Mouse (Mus musculus) ZHBTc4 (cell line): ENCODE results near the gene Ldlrad3.

Experiments used
- DNase-seq: peaks from one replicate; pipeline ENCODE4 v3.0.0-alpha.2; 2011; ENCODE audit warnings: low read depth, low spot score

Gene Ldlrad3

DNA sequence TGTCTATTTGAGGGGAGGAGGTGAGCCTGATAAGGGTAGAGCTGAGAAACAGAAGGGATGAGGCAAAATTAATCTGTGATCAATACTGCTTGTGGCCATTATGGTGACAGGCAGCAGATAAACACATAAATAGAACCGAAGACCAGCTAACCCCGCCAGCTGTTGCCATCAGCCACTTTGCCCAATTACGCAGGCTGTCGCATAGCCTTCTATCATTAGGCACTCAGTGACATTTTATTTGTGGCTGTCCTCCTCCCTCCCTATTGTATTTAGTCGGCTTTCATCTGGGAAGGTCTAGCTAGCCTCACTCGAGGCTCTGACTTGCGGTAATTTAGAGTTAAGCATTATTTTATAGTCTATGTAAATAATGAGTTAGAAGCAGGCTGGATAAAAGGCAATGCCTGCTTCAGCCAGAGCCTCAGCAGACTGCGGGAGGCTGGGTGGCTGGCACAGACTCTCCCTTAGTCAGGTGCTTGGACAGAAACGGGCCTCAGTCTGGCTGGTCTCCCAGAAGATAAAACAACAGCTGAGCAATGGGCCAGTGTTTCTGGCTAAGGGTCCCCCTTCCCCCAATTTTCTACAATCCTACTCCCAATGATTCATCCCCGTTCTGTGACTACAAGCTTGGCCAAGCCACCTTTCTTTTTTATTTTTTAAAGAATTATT is 147.8 kb downstream of the Ldlrad3 start:
- no peak for DNase-seq

DNA sequence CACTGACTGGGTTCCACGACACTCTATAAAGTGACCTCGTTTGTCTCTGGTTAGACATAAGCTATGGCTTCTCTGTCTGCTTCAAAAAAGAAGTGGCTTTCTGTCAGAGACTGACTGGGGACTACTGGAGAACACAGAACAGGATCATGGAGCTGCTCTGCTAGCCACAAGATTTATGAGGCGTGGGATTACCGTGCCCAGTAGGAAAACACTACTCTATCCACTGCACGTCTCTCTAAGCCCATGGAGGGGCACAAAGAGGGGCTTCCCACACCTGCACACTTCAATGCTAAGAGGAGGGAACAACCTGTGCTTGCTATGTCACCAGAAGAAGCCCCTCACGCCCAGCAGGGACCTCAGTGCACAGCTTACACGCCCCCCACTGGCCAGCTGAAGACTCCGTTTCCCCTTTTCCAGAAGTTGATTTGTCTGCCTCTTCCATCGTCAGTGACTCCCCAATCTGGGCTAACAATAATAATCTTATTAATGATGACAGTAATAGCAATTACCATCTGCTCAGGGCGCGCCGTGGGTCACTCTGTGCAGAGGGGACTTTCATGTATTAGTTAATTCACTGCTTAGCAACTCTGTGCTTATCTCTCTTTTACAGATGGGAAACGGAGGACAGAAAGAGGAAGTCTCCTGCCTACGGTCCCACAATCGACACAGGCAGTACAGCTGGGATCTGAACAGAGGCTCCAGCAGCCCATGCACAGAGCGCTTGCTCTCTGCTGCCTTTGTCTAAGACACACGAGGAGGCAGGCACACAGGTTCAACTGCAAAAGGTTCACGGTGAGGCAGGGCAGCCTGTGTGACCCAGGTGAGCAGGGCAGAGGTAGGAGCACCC is 149.3 kb downstream of the Ldlrad3 start:
- no peak for DNase-seq

DNA sequence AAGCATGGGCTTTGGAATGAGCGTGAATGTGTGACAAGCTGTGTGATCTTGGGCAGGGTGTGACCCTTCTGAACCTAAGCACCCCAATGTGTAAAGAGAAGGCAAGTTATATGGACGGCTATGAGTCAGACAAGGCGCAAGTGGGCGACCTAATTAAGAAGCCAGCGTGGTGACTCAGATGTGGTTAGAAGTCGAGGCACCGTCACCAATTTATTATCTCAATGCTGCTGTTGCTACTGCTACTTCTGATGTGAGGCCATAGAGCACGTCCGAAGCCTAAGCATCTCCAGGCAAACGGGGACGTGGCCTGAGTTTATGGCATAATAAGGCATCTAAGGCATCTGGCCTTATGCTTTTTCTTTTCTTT is 151.7 kb downstream of the Ldlrad3 start:
- DNase-seq, result no peak

DNA sequence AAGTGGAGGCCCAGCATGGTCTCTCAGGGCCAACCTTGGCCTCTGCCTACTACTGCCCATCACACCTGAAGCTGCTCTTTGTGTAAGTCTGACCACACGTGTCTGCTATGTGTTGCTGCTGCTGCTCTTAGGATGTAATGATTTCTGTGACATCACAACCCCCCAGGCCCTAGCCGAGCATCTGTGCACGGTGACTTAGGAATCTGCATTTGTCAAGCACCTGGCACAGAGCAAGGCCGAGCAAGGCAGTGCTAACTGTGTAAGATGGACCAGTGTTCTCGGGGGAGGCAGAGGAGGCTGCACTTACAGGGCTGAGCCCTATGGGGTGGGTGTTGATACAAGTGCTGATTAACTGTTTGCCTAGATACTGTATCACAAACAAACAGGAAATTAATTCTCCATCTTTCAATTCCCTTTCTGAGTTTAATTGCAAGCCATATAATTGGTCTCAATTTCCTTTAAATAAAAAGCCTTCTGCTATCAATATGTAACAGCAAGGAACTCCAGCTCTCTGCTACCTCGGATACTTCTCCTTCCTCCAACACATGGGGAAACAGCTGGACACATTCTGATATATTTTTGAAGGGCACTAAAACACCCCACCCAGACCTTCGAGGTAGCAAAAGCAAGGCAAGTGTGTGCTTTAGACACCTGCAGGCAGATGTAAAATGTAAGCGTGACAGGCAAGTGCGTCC is 152.2 kb downstream of the Ldlrad3 start:
- DNase-seq, result no peak

DNA sequence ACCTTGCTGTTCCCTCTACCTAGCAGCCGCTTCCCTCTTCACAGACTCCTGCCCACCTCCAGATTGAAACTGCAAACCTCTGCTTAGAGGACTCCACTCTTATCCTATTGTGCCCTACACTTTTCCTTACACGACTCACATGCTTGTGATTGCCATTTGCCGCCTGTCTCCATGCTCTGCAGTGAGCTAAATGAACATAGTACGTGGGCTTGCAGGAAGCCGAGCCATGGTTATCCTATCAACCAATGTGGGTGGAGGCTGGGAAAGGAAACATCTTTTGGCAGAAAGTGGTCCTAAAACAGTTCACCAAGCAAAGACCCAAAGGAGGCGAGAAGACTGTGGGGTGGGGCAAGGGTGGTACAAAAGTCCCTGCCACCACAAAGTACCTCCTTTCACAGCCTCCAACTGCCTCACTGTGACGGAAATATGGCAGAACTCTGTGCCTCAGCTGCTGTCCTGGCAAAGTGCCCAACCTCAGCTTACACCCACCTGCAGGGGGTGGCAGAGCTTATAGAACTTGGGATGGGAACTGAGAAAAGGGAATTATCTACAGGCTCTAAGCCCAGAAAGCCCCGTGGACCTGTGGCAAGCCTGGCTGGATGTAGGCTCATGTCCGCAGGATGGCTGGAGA is 153.4 kb downstream of the Ldlrad3 start:
- DNase-seq, result no peak

DNA sequence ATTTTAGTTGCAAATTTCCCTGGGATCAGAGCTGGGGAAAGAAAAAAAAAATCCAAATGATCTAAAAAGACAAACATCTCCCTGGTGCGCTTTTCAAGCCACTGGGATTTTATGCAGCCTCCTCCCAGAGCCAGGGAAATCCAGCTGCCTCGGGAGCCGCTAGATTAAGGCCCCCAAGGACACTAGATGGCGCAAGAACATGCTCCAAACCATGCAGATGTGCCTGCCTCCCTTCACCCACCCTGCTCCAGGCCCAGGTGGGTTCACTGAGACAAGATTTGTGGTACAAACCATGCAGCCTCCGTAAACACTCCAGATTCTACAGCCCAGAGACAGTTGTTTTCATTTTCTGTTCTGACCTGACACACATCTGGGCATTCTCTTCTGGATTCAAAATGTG is 155.5 kb downstream of the Ldlrad3 start:
- peak; percentile 71 for DNase-seq

DNA sequence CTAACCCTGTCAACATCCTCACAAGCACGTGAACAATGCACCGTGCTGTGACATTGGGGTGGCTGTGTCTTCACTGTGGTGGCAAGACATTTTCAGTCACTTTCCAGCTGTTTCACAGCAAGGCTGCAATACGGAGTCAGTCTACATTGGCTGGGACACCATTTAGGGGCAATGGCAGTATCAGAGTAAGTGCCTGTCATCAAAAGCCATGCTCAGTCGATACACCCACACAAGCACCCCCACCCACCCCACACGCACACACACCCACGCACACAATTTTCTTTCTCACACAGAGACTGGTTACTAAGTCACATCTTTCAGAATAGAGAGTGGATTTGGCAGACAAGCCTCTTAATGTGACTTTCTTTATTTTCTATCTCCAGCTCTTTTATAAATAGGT is 156.0 kb downstream of the Ldlrad3 start:
- DNase-seq, result no peak

DNA sequence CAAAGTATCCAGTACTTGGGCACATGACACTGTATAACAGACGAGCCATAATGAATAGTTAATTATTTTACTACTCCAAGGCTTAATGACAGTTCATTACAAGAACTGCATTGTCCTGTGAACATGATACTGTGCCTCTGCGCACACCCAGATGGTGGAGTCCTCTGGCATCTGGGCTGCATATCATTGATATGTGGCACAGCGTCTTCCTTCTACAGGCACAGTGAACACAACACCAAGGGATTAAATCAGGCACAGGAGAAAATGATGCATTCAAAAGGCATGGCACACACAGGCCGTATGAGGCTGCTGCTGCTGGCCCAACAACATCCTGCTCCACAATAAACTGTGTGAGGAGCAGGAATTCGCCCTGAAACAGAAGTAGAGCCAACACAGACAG is 156.5 kb downstream of the Ldlrad3 start:
- DNase-seq, result no peak

DNA sequence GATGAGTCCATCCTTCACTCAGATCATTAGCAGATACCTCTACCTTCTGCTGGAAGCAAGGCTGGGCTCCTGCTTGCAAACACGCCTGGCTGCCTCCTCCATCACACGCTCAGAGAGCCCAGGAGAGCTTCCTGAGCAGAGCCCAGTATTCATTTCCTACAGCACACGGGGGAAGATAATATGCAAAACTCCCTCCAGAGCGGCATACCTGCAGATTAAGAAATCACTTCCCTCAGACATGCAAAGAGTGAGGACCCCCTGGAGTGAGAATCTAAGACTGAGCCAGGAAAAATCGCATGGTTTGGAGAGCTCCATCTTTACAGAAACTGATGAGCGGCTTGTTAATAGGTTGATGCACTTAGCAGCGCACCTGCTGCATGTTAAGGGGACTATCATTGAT is 158.9 kb downstream of the Ldlrad3 start:
- peak; percentile 38 for DNase-seq

DNA sequence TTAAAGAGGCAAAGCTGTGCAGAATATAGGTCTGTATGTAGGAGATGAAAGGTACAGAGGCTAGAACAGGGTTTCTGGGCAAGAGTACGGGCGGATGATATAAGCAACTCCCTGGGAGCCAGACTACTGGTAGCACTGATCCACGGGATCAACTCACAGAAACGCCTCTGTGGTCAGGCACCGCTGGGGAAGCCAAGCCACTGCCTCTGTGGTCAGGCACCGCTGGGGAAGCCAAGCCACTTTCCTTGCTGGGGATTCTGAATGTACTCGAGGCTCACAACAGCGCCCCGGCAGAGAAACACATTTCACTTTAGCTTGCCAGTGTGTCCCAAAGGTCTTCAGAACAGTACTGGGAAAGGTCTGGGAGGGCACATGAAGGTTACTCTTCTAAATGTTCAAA is 160.0 kb downstream of the Ldlrad3 start:
- DNase-seq, result no peak

DNA sequence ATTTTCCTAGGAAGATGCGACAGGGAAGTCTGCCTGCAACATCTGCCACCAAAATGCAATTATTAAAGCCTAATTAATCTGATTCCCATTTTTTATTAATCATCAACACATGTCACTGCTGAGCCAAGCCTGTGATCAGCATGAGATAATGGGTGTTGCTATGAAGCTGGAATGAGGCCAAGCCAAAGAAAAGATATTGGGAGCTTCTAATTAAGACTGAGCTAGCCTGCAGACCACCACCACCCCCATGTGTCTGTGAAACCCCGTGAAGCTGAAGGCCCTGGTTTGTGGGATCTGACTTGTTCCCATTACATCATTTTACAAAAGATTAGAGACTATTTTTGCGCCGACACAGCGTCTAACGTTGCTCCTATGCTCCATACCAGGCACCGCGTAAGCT is 161.7 kb downstream of the Ldlrad3 start:
- no peak for DNase-seq

DNA sequence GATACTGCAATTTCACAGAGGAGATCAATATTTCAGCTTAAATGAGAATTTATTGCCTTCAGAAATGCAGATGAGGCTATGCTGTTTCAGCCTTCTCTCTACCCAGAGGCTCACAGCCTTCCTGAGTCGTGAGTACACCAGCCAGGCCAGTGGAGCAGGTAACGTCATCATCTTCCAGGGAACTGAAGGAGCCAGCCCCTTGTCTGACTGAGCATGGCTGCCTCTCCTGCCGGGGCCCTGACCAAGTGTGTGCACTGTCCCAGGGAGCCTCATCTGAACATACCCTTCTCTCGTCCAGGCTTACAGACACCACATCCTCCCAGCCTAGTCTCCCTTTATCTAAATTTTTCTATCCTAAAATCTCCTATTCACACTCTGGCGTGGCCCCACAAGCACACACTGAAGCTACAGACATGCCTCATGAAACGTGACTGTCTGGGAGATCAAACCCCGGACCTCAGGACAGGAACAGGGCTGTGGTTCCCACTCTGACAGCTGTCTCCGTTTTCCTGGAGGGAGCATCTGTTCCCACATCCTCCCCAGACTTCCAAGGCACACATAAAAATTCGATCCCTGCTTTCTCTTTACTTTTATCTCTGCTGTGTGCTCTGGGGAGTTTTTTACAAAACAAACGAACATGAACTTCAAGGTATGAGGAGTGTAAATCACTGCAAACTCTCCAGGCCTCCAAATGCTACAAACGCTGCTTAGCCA is 164.7 kb downstream of the Ldlrad3 start:
- no peak for DNase-seq

DNA sequence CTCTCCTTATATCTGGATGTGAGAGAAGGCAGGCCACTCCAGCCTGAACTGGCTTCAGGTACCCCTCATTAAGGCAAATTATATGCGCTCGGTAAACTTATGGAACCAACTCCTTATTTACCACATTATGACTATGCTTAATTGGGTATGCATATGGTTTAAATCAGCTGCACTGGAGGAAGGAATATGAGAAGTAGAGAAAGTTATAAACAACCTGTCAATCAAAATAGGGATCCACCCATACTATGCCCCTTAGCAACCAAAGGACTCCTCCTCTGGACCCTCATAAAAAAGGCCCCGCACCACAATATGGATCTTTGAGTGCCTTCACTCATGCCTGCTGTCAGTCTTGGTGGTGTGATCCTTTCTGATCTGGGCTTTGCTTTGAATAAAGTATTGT is 165.6 kb downstream of the Ldlrad3 start:
- DNase-seq, result no peak

DNA sequence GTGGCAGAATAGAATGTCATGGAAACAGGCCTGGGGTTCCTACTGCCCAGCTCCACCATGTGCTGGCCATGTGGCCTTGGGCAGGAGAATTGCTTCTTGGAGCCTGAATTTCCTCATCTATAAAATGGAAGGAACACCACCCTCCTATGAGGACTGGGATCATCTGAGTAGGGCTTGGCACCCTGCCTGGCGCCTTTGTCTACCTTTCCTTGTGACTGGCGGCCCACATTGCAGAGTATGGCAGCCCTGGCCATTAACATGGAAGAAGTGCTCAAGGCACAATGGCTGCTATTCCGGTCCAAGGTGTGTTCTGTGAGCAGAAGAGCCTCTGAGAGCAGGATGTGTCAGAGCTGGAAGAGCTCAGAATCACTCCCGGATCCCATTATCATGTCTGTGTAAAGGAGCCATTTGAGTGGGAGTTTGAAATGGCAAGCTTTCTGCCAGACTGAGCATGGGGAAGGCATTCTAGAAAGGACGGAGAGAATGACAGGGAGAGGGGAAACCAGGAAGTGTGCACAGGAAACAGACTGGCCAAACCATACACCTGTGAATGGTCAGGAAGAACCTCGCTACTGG is 171.6 kb downstream of the Ldlrad3 start:
- DNase-seq, result no peak

DNA sequence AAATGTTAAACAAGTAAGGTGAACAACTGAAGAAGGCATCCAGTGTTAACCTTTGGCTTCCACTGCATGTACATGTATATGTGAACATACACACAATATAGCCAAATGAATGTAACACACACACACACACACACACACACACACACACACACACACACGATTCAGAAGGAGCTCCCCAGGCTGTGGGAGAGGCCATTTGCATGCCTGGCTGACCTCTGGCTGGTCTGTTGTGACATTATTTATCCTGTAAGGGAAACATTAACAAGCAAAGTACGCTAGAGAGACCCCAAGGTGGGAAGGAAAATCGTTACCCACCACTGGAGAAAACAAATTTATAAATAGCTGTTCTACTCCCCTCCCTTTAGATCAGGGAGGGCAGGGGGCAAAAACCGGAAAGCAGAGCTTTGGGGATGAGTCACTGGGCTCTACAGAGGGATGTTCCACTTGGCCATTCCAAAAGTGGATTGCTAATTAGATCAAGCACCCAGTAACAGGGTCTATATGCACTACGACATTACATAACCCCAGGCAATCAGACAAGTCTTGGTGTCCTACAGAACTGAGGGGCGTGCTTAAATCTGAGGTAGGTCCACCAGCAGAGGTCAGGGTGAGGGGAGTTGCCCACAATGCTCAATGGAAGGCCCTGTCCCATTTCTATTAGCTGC is 174.7 kb downstream of the Ldlrad3 start:
- no peak for DNase-seq

DNA sequence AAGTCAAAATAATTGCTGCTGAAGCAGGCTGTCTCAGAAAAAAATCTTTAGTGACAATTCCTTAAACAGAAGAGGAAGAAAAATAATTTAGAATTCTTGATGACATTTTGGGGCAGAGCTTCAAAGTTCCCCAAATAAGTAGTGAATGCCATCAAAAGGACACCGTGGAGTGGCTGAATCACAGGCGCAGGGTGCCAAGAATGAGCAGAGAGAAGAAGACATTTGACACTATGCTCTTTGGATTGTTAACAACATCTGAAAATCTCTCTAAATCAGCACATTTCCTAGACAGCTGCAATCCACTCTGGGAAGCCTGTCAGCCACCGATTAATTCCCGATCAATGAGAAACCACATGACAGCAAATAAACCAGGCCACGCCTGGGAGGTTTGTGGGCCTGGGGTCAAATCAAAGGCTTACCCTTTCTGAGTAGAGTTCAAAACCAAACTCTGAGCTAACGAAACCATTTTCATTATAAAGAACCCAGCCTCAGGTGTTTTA is 176.4 kb downstream of the Ldlrad3 start:
- peak; percentile 28 for DNase-seq

DNA sequence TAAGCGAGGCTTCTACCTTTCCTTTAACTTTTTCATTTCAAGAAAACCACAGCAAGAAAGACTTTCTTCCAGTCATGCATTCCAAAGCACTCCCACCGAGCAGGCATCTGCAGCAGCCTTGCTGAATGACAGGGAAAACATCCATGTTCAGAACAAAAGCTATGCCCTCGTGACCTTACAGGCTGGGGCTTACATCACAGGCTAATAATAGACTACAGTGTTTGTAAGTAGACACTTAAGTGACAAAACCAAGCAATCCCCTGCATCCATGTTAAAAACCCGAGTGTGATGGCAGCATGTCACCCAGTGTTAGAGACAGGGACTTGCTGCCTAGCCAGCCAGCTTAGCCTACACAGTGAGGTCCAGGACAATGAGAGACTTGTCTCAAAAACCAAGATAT is 180.0 kb downstream of the Ldlrad3 start:
- peak; percentile 47 for DNase-seq

DNA sequence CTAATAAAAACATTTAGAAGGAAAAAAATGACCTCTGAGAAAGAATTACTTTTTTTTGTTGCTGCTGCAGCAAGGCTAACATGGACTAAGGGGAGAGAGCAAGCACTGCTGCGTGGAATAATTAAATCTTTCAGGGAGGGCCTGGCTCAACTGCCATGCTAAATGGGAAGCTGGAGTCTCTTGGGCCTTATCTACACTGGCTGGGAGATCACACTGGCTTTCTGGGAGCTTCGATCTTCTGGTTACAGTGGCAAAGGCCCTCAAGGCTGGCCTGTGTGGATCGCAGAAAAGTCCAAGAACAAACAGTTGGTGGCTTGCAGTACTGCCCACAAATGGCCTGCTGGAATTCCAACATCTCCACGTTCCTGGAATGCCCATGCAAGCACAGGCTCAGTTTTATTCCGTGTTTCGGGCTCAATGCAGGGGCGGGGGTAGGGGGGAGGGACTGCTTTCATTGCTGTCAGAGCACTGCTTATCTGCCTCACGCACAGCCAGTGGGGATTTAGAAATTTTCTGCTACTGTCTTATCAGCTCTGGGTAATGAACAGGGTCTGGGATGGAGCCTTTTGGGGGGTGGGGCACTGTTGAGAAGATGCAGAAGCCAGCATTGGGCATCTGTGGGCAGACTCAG is 180.7 kb downstream of the Ldlrad3 start:
- no peak for DNase-seq

DNA sequence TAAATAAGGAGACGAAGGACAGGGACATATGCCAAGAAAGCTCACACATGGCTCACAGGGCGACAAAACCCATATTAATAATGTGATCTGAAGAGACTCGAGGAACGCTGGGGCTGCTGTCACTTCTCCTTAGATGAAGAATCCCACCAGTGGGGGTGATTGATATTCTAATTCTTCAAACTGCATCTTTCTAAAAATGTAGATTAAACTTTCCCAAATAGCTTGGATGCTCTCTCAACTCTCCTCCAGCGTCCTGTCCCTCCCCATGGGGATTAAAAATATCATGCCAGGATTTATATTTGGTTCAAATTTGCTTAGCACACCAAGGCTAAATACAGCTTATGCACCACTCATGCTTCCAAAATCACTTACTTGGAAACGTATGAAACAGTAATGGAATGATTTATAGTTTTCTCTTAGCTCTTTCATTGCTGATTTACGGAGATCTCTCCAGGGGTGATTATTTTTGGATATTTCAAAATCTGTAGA is 182.4 kb downstream of the Ldlrad3 start:
- DNase-seq, result no peak
